Mouse (Mus musculus) layer of hippocampus, postnatal 14 days (tissue): ENCODE results near the gene Arhgap6. TPM values are rescaled to one million over a fixed set of nuclear protein-coding genes. Genes with fewer than 3 reads are reported as not detected.
A peak's percentile ranks its signal among the peaks of the same experiment; 100 is the strongest.
"Not testable (repeated sequence)": the region's sequence is repeated elsewhere in the genome, so short reads cannot be mapped to it uniquely, and the experiment has no call there.

Source experiments
- DNase-seq, 2 experiments: peaks; one replicate each; pipeline ENCODE4 v3.0.0; 2021 to 2022; ENCODE audit warnings: low spot score in 2 of 2, mixed read lengths in 1 of 2
- total RNA-seq, 2 experiments: library from RNA; stranded (reverse); gene quantifications; 2 replicates each; pipeline ENCODE4 v1.2.3; 2021

Gene Arhgap6
- total RNA-seq, 2 experiments from 2014 or later, result 1.8 to 1.9 TPM

DNA sequence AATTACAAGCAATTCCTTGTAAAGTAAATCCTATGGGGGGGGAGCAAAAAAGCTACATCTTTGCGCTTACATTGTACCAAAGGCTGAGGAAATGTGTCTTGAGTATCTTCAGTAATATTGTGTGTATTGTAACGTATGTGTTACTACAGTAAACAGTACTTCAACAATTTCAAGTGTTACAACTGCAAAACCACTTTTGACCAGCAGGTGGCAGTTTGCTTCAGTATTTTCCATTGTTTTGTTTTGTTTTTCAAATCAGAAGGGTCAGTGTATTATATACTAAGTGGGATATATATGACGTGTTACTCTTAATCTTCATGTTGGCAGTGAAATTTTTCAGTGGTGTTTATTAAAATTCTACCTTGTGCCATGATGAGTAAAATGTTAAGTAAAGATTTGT lies 509.0 kb downstream of the Arhgap6 start:
- peak in 1 of 2 experiments; percentile 16 for DNase-seq

DNA sequence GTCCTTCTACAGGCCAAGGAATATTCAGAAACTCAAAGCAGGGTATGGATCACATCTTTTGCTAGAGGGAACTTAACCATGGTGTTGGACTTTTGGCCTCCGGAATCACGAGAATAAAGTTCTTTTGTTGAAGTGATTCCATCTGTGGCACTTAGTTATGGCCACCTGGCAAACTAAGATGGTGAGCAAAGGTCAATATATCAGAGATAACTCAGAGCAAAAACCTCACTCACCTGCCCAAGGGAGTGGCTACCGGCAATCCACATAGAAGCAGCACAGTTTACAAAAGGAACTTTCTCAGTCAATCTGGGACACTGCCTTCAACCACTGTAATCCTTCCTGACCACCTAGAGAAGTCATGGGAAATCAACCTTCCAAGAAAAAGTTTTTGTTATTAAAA lies 513.7 kb downstream of the Arhgap6 start:
- DNase-seq, result no peak

DNA sequence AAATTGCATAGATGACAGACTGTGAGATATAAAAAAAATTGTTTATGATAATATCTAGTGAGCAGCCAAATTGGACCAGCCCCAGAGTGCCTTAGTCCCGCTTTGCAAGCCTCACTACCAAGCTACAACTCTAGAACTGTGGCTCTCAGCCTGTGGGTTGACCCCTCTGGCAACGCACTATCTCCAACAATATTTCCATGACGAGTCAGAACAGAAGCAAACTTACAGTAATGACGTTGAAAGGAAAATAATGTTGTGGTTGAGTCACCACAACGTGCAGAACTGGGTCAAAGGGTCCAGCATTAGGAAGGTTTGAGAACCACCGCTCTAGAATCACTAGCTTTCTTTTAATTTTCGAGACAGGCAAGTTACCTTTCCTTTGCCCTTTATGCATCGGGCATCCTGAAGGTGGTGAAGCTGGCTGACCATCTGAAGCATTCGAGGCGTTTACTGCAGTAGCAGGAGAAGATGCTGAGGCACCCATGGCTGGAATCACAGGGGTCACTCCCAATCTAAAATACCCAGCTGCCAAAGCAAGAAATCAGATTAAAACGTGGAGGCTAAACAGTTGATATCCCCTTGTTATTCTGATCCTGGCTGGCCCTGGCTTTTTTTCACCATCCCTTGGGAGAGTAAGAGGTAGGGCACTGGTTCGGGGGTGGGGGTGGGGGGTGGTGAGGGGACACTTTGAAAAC lies 524.3 kb downstream of the Arhgap6 start:
- DNase-seq, result no peak

DNA sequence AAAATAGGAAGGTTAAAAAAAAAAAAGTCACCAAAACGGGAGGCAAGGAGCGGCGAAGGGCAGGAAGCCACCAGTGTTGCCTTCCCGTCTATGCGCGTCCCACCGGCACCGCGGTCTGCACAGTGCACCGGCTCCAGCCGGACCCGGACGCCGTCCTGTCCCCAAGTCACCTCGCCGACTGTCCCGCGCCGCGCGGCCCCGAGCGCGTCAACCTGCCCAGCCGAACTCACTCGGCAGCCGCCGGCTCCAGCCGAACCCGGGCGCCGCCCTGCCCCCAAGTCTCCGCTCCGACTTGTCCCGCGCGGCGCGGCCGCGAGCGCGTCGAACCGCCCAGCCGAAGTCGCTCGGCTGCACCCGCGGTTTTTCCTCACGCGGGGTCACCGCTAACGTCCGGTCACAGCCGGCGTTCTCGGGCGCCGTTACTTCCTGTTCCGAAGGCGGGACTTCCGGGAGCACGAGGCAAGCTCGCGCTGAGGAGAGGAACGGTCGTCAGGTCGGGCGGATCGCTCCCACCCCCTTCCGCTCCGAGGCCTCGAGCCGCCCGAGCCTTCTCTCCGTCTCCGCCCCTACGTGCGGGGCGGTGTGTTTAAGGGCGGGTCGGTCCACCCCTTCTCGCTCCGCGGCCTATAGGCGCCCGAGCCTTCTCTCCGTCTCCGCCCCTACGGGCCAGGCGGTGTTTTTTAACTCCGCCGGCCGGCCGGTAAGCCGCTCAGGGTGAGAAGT lies 525.2 kb downstream of the Arhgap6 start, which contains the start of gene Hccs:
Gene Hccs, minus strand, starts transcription at position 428 of the 723 bp plus-strand sequence.
- DNase-seq, result peak; percentile 83 to 87

DNA sequence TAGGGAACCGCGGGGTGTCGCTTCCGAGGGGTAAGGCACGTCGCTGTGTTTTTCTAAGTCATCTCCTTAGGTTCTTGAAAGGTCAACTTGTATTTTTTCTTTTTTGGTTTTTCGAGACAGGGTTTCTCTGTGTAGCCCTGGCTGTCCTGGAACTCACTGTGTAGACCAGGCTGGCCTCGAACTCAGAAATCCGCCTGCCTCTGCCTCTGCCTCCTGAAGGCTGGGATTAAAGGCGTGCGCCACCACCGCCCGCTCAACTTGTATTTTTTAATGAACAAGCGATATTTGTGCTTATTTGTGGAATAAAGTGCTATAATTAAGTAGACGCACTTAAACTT lies 525.7 kb downstream of the Arhgap6 start:
- not testable (repeated sequence) for DNase-seq

DNA sequence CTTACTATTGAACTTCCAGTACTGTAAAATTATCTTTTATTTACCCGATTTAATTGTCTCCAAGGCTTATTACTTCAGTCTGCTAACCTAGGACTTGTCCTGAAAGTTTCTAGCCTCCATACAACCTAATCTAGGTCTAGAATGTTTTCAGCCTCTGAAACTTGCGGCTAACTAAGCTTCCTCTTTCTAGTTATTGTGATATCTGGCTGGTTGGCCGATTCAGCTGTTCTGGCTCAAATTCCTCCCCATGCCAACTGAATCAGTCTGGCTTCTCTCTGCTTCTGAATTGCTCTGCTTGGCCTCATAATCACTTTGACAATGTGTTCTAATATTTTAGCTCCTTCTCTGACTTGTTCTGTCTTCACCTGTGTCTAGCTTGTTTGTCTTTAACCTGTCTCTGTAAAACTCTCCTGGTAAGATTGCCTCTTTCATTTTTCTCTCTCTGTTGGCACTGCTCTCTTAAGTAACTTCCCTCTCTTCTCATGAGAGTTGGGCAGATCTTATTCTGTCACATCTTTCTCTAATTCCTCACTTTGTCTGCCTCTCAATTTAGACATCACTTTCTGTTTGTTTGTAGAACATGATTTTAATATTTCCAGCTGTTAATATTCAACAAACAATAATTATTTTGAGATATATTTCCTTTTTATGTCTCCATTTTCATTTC lies 531.2 kb downstream of the Arhgap6 start:
- no peak for DNase-seq

- peak; percentile 14 to 55 for DNase-seq
These were observed 537.4 kb downstream of the Arhgap6 start for GRCm38 (mm10) chrX:169332264-169332663.

- no peak for DNase-seq
These were observed 542.7 kb downstream of the Arhgap6 start for GRCm38 (mm10) chrX:169337559-169337958.

GRCm38 (mm10) chrX:169338213-169338612 lies 543.3 kb downstream of the Arhgap6 start:
- DNase-seq, result no peak

Other genes with a start within 250 kb of the Arhgap6 start
- gene Frmpd4, start 217.9 kb upstream of the Arhgap6 start, total RNA-seq, result 10 to 100 TPM; 35.7 to 40.2 TPM
- 10 to 100 TPM; 20.8 to 22.9 TPM for gene Msl3, start 121.2 kb upstream of the Arhgap6 start, total RNA-seq